Mouse (Mus musculus): ENCODE measurements around the gene Cpe.

Cpe gene

DNA sequence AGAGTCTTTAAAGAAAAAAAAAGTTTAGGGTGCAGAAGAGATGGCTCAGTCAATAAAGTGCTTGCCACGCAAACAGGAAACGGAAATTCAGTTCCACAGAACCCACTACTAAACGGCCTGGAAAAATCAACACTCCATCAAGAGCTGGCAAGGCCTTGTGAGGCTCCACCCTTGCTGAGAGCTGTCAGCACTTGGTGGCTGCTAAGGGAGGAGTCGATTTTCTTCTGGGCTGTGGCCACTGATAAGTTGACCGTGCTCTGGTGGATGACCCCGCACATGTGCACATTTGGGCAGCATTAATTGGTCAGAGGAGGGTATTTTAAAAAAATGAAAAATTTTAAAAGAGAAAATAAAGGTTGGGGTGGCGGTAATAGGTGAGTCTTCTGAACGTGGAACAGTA lies 114.6 kb downstream of the Cpe start:
- in situ Hi-C loops (cut with MboI, MseI), result no loop called here

GRCm38 (mm10) chr8:64575001-64575400 lies 117.9 kb downstream of the Cpe start:
- in situ Hi-C loops (cut with MboI, MseI), result no loop called here

GRCm38 (mm10) chr8:64548054-64548850 lies 144.6 kb downstream of the Cpe start:
- in situ Hi-C loops (cut with MboI, MseI), result loop anchor here (25.0 kb wide), 1 partner anchor 536 kb away; no protein-coding TSS in a partner anchor

- in situ Hi-C loops (cut with MboI, MseI), result loop anchor here (25.0 kb wide), 1 partner anchor 531 kb away; no protein-coding TSS in a partner anchor
These were observed 149.4 kb downstream of the Cpe start for GRCm38 (mm10) chr8:64543441-64543840.
